Mouse (Mus musculus) neutrophil, adult 5-6 weeks (primary cell): ENCODE data around the gene Serpinf1. TPM values are rescaled to one million over a fixed set of nuclear protein-coding genes. Genes with fewer than 3 reads are reported as not detected.

ENCODE experiments used
- ATAC-seq: fragments of 151-379, 151-347 bp; 2 replicates; pipeline ENCODE4 v1.8.0; 2017; ENCODE audit warnings: mild to moderate bottlenecking, moderate TSS enrichment; ENCODE audit not compliant: insufficient number of reproducible peaks, poor library complexity, low FRiP score, severe bottlenecking; ENCODE audit errors: extremely low read depth
- total RNA-seq: library from RNA; stranded (forward); fragments of 200-1000 nt; gene quantifications from 2 replicates; pipeline ENCODE4 v1.2.3, GENCODE M21; 2017

Serpinf1 gene
- total RNA-seq, result not detected in 2 replicates

DNA sequence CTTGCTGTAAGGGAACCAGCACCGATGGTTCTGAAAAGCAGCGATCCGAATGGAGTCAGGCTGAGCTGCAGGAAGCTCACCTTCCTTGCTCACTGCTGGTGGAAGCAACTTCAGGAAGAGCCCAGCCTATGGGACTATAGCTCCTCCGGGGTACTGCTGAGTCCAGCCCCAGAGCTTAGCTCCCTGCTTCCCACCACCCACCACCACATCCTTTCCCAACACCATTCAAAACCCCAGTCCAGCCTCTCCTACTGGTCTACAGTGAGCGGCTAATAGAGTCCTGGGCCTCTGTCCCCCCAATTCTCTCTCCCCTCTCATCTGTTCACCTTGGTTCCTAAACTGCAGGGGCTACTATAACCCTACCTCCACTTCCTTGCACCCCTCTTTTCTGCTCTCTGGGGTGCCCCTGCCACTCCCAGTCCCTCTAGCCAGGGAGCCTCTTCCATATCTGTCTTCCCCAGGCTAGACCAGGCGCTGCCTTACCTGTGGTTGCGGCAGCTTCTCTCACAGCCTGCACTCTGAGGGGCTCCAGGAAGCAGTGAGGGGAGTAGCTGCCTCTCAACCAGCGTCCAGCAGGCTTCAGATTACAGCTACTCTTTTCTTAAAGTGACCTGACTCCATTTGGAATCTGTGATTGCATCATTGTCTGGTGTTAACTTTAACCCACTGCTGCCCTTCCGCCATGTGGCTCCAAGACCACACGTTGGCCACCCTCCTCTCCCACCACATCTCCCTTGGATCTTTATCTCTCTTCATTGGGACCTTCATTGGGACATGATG, at the start of gene Serpinf1:
TSS of gene Serpinf1 (minus strand) at position 689 of the 780 bp plus-strand sequence.
- ATAC-seq, result no peak

DNA sequence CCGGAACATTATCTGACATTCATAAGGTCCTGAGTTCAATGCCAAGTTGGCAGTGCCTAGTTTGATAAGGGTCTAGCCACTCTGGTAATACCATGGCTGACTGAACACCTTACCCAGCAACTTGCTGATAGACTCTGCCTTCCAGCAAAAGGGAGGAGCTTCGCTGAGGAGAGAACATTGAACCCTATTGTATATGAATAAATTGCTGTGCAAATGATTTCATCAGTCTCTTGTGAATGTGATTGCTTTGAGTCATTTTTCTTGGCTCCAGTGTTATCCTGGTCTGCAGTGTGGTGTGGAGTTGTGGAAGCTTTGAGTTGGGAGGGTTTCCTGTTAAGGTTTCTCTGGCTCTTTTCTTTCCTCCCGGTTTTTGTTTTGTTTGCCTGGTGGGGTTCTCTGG, 48.2 kb upstream of the Serpinf1 start:
- ATAC-seq, result no peak

DNA sequence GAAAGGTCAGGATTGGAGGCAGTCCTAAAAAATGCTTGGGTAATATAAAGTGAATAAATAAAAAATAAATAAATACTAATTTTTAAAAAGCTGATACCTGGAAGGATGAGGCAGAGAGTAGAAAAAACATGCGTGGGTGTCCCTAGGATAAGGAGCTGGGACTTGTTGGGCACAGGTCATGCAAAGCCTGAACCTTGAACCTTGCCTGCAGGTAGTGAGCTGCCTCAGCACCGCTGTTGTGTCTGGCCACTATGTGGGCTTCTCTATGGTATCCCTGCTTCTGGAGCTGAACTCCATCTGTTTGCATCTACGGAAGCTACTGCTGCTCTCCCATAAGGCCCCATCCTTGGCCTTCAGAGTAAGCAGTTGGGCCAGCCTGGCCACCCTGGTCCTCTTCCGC, 46.8 kb upstream of the Serpinf1 start:
- no peak for ATAC-seq

DNA sequence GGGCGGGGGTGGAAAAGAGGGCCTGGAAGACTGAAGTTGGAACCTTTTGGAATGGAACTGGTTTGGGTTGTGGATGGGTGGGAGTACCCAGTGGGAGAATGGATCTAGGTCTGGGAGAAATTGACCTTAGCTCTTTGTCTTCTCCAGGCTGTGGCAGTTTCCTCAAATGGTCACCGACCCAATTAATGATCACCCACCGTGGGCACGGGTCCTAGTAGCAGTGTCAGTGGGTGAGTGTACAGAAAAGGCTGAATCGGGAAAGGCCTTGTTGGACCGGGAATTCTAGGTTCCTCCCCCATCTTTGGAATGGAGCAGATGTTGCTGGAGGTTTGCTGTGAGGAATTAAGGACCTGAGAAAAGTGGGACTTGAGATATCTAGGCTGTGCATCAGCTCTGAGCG, 45.9 kb upstream of the Serpinf1 start:
- no peak for ATAC-seq

DNA sequence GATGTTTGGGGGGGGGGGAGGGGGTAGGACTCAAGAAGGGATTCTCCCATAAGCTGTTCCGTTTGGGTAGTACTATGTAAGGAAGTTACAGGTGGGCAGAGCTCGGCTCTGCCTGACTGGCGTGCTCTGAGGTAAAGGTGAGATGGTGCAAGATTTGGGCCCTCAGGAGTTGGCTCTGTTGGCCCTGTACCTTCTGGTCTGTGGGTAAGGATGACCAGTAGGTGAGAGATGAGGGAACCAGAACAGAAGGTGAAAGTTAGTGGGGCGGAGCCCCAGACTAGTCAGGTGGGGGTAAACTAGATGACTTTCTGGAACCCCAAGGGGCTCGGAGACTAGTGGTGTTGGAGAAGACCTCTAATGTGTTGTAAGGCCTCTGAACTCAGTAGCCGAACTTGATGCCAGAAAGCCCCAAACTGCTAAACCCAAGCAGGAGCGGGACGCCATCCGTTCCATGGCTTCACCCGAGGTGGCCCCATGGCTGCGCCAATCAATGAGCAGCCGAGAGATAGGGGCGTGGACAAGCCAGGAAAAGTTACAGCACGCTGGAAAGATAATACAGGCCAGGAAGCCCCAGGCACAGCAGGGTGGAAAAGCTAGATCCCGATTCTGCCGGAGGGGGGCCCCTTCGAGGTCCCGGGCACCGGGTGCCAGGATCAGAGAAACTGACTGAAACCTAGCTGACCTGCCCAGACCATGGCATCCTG, 45.2 kb upstream of the Serpinf1 start:
- ATAC-seq, result no peak

DNA sequence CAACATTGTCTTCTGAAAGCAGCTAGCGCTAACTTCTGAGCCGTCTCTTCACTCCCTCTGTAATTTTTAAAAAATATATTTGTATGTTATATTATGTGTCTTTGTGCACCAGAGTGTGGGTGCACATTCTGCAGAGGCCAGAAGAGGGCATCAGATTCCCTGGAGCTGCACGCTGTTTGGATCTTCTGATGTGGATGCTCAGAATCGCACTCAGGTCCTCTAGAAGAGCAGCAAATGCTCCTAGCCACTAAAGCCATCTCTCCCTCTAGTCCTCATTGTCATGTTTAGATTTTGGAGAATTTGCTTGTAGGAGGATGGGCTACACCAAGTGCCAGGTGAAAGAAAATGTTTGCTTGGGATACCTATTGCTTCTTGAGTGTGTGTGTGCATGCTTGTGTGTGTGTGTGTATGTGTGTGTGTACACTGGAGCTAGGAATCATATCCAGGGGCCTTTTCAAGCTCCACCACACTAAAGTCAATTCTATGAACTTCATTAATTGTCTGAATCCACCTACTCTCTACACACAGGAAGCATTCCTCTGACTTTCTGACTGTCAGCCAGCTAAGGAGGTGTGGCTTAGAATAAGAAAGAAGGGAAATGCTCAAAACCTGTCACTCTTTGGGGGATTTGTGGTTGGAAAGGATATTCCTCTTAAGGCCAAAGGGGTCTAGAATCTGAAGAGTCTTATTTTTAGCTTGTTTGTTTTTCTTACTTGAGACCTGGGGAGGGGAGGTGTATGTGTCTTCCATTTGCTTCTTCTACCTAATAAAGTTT, 44.4 kb upstream of the Serpinf1 start:
- no peak for ATAC-seq

GRCm38 (mm10) chr11:75465051-75465450, 42.5 kb upstream of the Serpinf1 start:
- ATAC-seq, result no peak

DNA sequence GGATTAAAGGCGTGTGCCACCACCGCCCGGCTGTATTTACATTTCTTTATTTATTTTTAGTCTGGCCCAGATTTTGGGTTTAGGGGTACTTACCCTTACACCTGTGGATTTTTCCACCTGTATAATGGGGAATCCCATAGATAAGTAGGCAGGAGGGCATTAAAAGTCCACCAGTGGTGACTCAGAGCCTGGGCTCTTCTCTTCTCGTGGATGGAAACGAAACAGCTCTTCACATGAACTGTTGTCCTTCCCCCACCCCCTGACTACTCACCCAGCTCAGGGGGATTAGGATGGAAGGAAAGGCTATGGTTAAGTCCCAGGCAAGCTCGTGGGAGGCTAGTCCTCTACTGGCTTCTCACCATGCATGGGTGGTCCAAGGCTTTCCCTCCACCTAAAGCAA, 41.9 kb upstream of the Serpinf1 start:
- ATAC-seq, result no peak

DNA sequence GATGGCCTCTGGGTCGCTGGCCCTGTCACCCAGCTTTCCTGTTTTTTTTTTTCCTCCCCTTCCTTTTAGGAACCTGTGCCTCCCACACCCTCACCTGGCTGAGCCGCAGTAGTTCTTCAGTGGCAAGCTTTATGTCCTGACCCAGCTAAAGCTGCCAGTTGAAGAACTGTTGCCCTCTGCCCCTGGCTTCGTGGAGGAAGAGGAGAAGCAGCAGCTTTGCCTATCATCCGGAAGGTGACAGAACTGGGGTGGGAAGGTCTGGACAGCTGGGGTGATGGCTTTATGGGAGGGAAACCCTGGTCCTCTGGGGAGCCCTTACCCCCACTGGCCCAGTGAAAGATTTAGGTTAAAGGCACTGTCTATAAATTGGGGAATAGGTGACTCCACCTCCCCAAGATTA, 41.1 kb upstream of the Serpinf1 start:
- no peak for ATAC-seq

DNA sequence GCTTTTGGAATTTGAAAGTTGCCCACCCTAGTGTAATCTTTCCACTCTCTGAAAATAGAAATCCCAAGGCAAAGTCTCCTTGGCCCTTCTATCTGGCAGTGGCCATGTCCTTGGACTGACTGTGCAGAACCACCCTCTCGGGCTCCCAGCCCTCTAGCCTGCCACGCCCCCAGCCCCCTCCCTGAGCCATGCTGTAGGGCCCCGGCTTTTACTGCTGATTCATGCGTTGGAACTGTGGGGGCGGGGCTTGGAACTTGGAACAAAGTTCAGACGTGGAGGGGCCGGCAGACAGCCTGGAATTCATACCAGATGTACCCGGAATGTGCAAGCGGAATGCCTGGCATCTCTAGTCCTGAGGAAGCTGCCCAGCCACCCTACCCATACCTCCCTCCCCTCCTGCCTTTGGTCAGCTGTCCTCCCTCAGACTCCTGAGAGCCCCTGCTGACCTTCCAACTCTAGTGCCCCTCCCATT, 40.4 kb upstream of the Serpinf1 start:
- no peak for ATAC-seq

DNA sequence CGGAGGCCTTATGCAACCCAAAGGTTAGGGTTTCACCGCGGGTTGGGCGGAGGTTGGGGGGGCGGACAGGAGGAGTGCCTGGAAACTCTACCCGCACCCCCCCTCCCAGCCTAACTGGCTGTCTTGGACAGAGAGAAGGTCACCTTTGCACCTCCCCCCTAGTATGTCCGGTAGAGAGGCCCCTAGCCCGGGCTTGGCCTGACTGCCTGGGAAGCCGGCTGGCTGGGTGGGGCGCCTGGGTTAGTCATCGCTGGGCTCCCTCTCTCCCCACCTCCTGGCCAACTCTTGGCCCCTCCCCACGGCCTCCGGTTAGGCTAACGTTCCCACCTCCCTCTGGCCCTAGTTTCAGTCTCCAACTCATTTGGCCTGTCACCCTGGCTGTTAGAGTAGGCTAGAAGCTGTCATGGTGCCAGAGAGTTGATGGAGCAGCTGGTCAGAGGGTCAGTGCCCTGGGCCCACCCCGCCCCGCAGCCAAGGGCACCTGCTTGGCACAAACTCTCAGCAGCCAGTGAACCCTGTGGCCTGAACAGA, 39.8 kb upstream of the Serpinf1 start:
- ATAC-seq, result no peak

GRCm38 (mm10) chr11:75461743-75462252, 39.3 kb upstream of the Serpinf1 start:
- no peak for ATAC-seq

- ATAC-seq, result peak; percentile 78
These were observed 38.6 kb upstream of the Serpinf1 start, which contains the start of gene Tlcd2 for GRCm38 (mm10) chr11:75460844-75461742. Tlcd2 (plus strand) TSS chr11:75461715.

GRCm38 (mm10) chr11:75460103-75460843, 37.8 kb upstream of the Serpinf1 start:
- peak; percentile 43 for ATAC-seq

DNA sequence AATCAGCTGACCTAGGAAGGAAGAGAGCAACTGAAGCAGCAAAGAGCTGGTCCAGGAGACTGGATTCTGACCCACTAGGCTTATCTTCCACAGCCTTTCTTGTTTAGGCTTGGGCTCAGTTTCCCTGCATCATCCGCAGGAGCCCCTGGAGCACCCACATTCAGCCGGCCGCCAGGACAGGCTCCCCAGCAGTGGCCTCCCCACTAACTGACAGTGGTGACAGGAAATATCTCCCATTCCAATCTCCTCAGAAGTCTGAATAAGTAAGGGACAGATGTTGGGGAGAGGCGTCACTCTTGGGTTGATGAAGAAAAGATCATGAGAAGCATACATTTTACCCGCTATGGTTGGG, 37.2 kb upstream of the Serpinf1 start:
- ATAC-seq, result no peak

GRCm38 (mm10) chr11:75459141-75459711, 36.7 kb upstream of the Serpinf1 start:
- no peak for ATAC-seq

DNA sequence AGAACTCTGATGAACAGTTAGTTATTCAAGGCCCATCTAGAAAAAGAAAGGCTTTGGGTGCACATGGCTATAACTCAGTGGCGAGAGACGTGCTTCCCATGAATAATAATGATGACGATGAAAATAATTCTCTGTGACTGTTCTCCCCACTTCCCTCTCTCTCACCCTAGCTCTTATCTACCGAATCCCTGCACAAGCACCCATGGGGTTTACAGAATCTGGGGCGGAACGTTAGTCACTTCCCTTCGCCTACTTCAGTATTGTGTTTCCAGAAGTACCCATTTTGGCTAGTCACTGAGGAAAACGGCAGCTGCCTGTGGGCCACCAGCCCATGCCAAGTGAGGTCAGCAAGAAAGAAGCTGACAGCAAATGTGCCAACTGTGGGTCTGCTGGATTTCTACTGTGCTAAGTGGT, 36.1 kb upstream of the Serpinf1 start:
- no peak for ATAC-seq
